Mouse (Mus musculus) layer of hippocampus, adult 2 months (tissue): ENCODE results near the gene Ttc41. TPM values are rescaled to one million over a fixed set of nuclear protein-coding genes. Genes with fewer than 3 reads are reported as not detected.
"Not testable (repeated sequence)": the region's sequence is repeated elsewhere in the genome, so short reads cannot be mapped to it uniquely, and the experiment has no call there.

Experiments
- DNase-seq, 2 experiments: peaks; one replicate each; pipeline ENCODE4 v3.0.0; 2022; ENCODE audit warnings: low spot score in 2 of 2
- H3K27ac ChIP-seq: fragments of 200-600 bp; 2 replicates; pipeline ENCODE4 v1.8.1; 2022
- H3K4me3 ChIP-seq: fragments of 200-600 bp; 2 replicates; pipeline ENCODE4 v1.8.1; 2022; ENCODE audit warnings: mild to moderate bottlenecking
- CTCF ChIP-seq: fragments of 200-600 bp; conservative IDR thresholded peaks from 2 replicates; pipeline ENCODE4 v1.8.1; 2022; ENCODE audit warnings: antibody characterized with exemption, mild to moderate bottlenecking, moderate library complexity
- long read RNA-seq, 2 experiments: library from polyadenylated mRNA; stranded (forward); transcript quantifications; one replicate each; pipeline ENCODE4 v2.0.0; 2021; ENCODE audit warnings: borderline mapping rate in 2 of 2
- total RNA-seq, 2 experiments: library from RNA; stranded (reverse); gene quantifications; 2 replicates each; pipeline ENCODE4 v1.2.3; 2021

Ttc41 gene
- total RNA-seq, result 1 to 10 TPM; 1.3 to 1.5 TPM
- long read RNA-seq, experiment 1, partial matches to known transcripts, result 0 of 1 reads
- long read RNA-seq, experiment 1, other reads (novel, unspliced or antisense), result 1 of 1 reads
- long read RNA-seq, experiment 2, result 0 reads

DNA sequence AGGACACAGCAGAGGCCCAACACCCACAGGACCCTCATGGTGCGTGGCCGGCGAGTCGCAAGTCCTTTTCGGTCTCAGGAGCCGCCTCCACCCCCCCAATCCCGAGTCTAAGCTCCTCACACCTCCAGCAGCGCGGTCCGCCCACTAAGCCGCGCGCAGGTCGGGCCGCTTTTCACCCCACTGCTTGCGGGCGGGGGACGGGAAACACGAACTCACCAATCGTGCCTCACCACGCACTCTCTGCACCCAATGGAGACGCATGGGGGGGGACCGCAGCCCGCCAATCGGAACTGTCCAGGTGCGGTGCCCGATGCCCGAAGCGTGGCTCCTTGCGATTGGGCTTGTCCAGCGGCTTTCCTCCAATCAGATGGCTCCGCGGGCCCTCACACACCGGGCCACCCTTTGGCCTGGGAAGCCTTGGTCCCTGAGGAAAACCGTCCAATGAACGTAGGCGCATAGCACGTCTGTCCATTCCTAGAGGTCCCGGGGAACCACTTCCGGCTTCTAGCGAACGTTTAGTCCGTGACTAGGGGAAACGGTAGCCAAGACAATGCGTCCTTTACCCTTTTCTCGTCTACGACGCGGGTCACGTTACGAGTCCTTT, at the start of gene Ttc41, which contains the start of gene Hsp90b1:
TSS of gene Ttc41 (plus strand) at position 494 of the 604 bp plus-strand sequence.
TSS of gene Hsp90b1 (minus strand) at position 192 of the 604 bp plus-strand sequence.
- TF ChIP-seq CTCF, result no peak
- peak within 1 kb of the TSS; percentile 98 for H3K27ac ChIP-seq
- peak; percentile 98 to 100 for DNase-seq
- H3K4me3 ChIP-seq, result peak within 1 kb of the TSS; percentile 84

DNA sequence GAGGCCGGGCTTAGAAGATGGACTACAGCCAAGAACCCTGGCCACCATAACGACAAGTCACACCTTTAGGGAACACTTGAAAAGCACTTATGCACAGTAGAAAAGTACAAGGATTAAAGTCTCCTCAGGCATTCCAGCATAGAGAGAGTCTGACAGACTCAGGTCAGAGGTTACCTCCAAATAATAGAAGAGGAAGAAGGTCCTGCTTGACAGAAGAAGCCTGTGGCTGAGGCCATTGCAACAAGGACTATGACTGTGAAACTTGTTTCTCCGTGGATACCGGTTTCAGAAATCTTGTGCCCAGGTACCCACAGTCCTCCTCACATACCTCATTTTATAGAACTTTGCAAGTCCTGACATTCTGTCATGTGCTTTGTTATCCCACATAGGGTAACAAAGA, 35.1 kb upstream of the Ttc41 start:
- H3K27ac ChIP-seq, H3K4me3 ChIP-seq, DNase-seq: not testable (repeated sequence)

DNA sequence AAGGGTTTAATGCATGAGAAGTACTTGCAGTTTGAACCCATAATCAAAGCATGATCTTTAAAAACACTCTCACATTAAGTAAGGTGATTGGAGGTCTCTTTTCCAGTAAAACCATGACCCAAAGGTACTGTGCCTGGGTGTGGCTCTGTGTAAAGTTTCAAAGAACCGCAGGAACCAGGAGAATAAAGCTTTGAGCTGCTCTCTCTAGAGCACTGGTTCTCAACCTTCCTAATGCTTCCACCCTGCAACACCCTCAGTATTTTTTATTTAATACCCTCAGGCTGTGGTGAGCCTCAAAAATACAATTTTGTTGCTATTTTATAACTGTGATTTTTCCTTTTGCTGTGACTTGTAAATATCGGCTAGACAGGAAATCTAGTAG, 20.8 kb upstream of the Ttc41 start:
- peak overlapping the region; percentile 79 for H3K4me3 ChIP-seq
- peak overlapping the region; percentile 95 for H3K27ac ChIP-seq
- not testable (repeated sequence) for DNase-seq

DNA sequence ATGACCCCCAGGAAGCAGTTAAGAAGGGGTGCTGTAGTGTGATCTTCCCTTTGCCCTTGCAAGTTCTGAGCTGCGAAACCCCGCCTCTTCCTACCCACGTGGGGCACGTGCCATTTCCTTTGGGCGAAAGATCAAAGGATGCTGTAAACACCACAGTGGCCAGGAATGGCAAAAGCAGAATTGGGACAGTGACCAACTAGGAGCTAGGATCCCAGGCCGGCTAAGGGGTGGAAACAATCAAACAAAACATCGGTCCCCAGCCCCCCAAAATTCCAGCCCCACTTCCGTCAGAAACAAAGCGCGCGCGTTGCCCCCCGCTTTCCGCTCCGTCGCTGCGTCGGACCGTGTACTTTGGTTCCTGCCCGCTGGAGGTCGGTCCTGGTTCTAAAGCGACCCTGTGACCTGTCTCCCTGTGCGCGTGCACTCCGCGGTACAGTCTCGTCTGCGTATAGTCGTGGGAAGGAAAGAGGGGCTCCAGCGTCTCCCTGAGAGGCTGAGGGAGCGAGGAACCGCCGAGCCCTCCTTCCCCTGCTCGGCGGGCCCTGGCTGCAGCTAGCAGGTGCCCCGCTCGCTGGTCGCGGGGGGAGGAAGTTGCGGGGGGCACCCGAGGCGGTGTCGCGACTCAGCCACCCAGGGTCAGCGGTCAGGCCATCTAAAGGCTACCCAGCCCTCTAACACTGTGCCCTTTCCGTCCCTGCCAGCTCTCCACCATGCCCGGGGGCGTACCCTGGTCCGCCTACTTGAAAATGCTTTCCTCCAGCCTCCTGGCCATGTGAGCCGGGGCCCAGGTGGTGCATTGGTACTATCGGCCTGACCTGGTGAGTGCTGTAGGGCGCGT, 20.2 kb upstream of the Ttc41 start:
- DNase-seq, result peak; percentile 68 to 72
- peak overlapping the region; percentile 95 for H3K27ac ChIP-seq
- peak overlapping the region; percentile 79 for H3K4me3 ChIP-seq

DNA sequence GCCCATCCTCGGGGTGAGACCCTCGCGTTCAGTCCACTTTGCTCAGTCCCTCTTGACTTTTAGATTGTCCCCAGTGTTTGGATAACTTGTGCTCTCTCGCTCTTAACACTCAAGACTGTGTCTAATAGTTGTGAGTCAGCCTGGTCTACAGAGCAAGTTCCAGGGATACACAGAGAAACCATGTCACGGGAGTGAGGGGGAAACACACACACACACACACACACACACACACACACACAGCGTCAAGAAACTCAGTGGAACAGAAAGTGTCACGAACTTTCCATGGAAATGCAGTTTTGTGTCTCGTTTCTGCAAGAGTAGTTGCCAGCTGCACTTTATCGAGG, 19.6 kb upstream of the Ttc41 start:
- not testable (repeated sequence) for H3K27ac ChIP-seq, DNase-seq
- peak overlapping the region; percentile 79 for H3K4me3 ChIP-seq

DNA sequence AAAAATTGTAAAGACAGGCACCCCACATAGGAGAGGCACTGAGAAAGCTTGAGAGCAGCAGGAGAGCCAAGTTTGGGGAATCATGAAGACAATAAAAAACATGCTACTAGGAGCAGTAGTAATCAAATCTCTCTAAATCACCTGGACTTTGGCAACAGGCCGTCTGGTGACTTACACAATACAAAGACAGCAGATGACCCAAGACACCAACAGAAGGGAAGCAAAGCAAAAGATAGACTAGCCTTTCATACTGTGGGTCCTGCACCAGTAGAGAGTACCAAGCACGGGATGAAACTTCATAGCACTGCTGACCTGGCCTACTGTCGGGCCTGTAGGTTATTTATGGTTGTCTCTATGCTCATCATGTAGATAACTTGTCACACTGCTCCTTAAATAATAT, 5.4 kb upstream of the Ttc41 start:
- Histone ChIP-seq H3K4me3 (no peak overlapping the region), H3K27ac (no peak overlapping the region)
- TF ChIP-seq CTCF, result no peak
- no peak for DNase-seq

DNA sequence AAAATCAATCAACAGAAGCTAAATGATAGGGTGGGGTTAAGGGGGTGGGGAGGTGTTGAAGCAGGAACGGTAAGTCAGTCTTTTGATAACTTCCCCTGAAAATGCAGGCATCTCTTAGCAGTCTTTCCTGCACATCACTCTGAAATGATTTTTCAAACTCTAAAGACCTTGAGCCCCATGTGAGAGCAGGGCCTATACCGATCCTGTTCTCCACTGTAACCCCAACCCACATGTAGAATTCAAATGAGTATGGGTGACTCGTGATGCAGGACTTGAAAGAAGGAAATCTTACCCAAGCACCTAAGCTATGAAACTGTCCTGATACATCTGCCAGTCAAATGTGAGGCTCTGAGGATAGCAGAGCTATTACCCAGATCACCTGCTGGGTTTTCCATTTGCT, 4.6 kb upstream of the Ttc41 start:
- 0 out of 2 replicates have a peak overlapping the region, but pooled peaks have one; percentile 14 for H3K27ac ChIP-seq
- H3K4me3 ChIP-seq, result no peak overlapping the region; the same call in 1 of the 2 replicates
- TF ChIP-seq CTCF, result no peak
- DNase-seq, result no peak

DNA sequence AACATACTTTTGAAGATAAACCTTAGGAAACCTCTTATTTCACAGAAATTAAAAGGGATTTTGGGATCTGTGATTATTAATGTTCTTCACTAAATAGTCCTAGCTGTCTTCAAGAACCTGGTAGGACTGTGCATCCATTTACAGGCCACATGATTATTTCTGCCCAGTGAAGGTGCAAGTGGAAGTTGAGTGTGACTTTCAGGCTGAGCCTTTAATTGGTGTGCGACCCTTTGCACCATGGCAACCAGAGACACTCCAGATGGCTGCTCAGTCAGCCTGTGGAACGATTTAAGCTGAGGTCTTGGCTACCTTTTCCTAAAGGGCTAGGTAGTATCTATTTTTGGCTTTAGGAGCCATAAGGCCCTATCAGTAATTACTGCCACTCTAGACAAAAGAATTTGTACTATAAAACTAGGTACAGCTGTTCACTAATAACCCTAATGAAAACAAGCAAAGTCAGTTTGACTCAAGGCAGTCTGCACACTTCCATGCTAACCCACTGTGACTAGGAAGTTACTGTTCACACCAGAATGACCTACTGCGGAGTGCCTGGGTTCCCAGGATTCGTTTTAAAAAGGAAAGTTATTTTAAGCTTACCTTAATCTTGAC, 3.2 kb upstream of the Ttc41 start:
- H3K27ac ChIP-seq, result no peak overlapping the region

DNA sequence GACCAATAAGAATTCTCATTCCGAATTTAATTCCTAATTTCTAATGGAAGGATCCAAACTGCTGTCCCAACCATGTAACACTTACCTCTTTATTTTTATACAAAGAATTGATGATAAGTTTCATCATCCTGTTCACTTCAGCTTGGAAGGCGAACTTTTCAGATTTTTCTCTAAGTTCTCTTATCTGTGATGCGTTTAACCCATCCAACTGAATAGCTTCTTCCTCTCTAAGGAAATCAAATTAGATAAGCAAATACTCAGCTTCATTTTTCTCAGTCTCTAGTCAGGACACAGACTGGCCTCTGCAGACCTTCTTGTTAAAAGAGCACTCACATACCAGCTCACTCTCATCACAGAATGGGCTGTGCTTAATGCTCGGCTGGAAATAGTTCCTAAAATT, 2.2 kb upstream of the Ttc41 start:
- DNase-seq, result no peak
- no peak overlapping the region for H3K27ac ChIP-seq
- no peak for TF ChIP-seq CTCF
- peak overlapping the region; percentile 84 for H3K4me3 ChIP-seq

More for the DNA sequence above, 3.2 kb upstream of the Ttc41 start:
- no peak for TF ChIP-seq CTCF
- no peak for DNase-seq
- no peak overlapping the region; the same call in 1 of the 2 replicates for H3K4me3 ChIP-seq

DNA sequence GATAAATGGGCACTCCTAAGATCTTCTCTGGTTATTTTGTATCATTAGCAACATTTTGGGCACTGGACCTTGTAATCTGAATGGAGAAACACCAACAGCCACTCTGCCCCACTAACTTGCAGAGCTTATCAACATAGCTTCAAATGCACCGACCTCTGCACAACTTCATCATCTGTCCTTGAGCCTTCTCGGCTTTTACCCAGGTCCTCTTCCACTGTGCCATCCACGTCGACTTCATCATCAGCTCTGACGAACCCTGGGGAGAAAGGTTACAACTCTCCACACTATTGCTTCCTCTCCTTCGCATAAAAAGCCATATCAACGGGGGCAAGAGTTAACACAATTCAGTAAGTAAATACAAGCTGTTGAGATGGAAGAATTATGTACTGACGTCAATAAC, 1.5 kb upstream of the Ttc41 start:
- DNase-seq, result no peak
- no peak for TF ChIP-seq CTCF

DNA sequence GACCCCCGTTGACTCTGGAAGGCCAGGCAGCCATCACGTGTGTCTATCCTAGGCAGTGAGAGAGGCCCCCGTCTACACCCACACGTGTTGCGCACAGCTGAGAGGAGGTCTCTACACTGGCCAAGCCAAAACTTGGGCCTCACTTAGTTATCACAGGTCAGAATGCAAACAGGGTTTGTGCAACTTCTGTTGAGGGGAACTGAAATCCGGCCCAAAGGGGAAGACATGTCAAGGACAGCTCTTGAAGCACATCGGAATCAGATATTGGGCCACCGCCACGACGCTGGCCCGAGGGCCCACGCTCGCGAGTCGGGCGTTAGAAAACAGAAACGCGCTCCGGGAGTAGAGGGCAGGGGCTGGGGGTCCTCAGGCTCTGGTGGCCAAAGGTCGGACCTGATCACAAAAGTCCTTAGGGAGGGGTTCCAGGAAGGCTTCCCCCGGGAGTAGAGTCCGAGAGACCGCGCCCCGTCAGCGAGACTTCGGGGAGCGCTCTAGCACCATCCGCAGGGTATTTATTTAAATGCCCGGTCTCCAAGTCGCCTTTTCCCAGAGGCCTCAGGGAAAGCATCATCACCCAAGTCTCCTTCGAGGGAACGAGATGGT, 921 bp upstream of the Ttc41 start:
- TF ChIP-seq CTCF, result no peak

More for the DNA sequence above, 1.5 kb upstream of the Ttc41 start:
- peak overlapping the region; percentile 84 for H3K4me3 ChIP-seq
- H3K27ac ChIP-seq, result peak overlapping the region; percentile 98

DNA sequence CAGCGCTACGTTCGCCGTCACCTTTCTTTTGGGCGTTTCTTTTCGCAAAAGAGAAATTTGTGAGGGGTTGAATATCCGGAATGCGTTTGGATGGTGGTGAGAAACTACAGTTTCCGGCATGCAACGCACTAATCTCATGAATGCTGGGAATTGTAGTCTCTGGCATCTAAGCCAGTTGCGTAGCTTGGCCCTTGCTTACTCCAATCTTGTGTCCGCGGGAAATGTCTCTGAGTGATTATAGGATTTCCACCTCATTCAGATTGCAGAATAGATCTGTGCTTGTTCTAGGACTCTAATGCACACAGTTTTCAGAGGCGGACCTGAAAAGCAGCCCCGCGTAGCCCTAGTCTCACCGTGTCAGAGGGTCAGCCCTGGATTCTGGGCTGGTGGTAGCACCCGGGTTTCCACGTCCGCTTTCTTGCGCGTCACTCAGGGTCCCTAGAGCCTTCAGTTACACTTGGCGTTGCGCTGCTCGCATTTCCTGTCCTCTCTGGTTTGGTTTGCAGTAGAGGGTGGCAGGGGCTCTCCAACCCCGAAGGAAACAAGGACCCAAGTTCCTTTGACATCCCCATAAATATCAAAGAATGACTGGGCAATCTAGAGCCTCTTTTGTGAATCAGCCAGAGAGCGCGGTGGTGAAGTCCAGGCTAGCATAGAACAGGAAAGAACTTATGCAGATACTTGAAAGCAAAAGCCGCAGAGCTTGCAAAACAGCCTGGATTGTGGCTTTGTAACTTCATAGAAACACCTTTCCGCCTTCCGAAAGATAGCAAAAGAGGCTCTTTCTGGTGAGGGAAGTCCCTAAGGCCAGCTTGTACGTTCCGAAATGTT, 526 bp downstream of the Ttc41 start:
- TF ChIP-seq CTCF, result no peak
- peak in 1 of 2 experiments; percentile 70 for DNase-seq
- peak overlapping the region; percentile 84 for H3K4me3 ChIP-seq
- peak overlapping the region; percentile 98 for H3K27ac ChIP-seq

More for the DNA sequence above, 921 bp upstream of the Ttc41 start:
- Histone ChIP-seq H3K4me3 (peak overlapping the region; percentile 84), H3K27ac (peak overlapping the region; percentile 98)
- DNase-seq, result peak in 1 of 2 experiments; percentile 39
